Mouse (Mus musculus): ENCODE results near the gene H2al1b.
"Not testable (repeated sequence)": the region's sequence is repeated elsewhere in the genome, so short reads cannot be mapped to it uniquely, and the experiment has no call there.

The H2al1b gene

GRCm38 (mm10) chrX:11302132-11302531, at the start of gene H2al1b:
TSS of gene H2al1b (plus strand) at chrX:11302432.
- not testable (repeated sequence) for DNase-seq

GRCm38 (mm10) chrX:11254062-11254461, 48.2 kb upstream of the H2al1b start:
- DNase-seq: no peak

- DNase-seq: no peak
Measured at GRCm38 (mm10) chrX:11254521-11255207, 47.6 kb upstream of the H2al1b start.

GRCm38 (mm10) chrX:11255564-11256360, 46.5 kb upstream of the H2al1b start:
- DNase-seq: no peak

- DNase-seq: no peak
Measured at GRCm38 (mm10) chrX:11264918-11265317, 37.3 kb upstream of the H2al1b start.

- DNase-seq: no peak
Measured at GRCm38 (mm10) chrX:11267791-11268190, 34.4 kb upstream of the H2al1b start.

GRCm38 (mm10) chrX:11269074-11269473, 33.2 kb upstream of the H2al1b start:
- no peak for DNase-seq

GRCm38 (mm10) chrX:11273190-11273589, 29.0 kb upstream of the H2al1b start:
- DNase-seq: no peak

- no peak for DNase-seq
Measured at GRCm38 (mm10) chrX:11277083-11277482, 25.1 kb upstream of the H2al1b start.

- no peak for DNase-seq
Measured at GRCm38 (mm10) chrX:11280741-11281140, 21.5 kb upstream of the H2al1b start.

- no peak for DNase-seq
Measured at GRCm38 (mm10) chrX:11288306-11288882, 13.8 kb upstream of the H2al1b start.

- DNase-seq: no peak
Measured at GRCm38 (mm10) chrX:11289244-11289643, 13.0 kb upstream of the H2al1b start.

- not testable (repeated sequence) for DNase-seq
Measured at GRCm38 (mm10) chrX:11298957-11299356, 3.3 kb upstream of the H2al1b start, which contains the start of gene H2al1a. TSS of gene H2al1a (plus strand) at chrX:11299257.

- not testable (repeated sequence) for DNase-seq
Measured at GRCm38 (mm10) chrX:11305355-11305754, 3.1 kb downstream of the H2al1b start, which contains the start of gene H2al1c. TSS of gene H2al1c (plus strand) at chrX:11305655.

GRCm38 (mm10) chrX:11308524-11308923, 6.3 kb downstream of the H2al1b start, which contains the start of gene H2al1d:
TSS of gene H2al1d (plus strand) at chrX:11308824.
- DNase-seq: not testable (repeated sequence)

- DNase-seq: not testable (repeated sequence)
Measured at GRCm38 (mm10) chrX:11311634-11312033, 9.4 kb downstream of the H2al1b start, which contains the start of gene H2al1e. TSS of gene H2al1e (plus strand) at chrX:11311934.

GRCm38 (mm10) chrX:11314858-11315257, 12.6 kb downstream of the H2al1b start, which contains the start of gene H2al1f:
TSS of gene H2al1f (plus strand) at chrX:11315158.
- not testable (repeated sequence) for DNase-seq

- not testable (repeated sequence) for DNase-seq
Measured at GRCm38 (mm10) chrX:11317956-11318355, 15.7 kb downstream of the H2al1b start, which contains the start of gene H2al1g. TSS of gene H2al1g (plus strand) at chrX:11318256.

GRCm38 (mm10) chrX:11321192-11321591, 19.0 kb downstream of the H2al1b start, which contains the start of gene H2al1h:
TSS of gene H2al1h (plus strand) at chrX:11321492.
- DNase-seq: not testable (repeated sequence)

GRCm38 (mm10) chrX:11324359-11324758, 22.1 kb downstream of the H2al1b start, which contains the start of gene H2al1i:
TSS of gene H2al1i (plus strand) at chrX:11324659.
- DNase-seq: not testable (repeated sequence)

GRCm38 (mm10) chrX:11327522-11327921, 25.3 kb downstream of the H2al1b start, which contains the start of gene H2al1j:
TSS of gene H2al1j (plus strand) at chrX:11327822.
- DNase-seq: not testable (repeated sequence)

- DNase-seq: peak; percentile 14
Measured at GRCm38 (mm10) chrX:11345762-11346161, 43.5 kb downstream of the H2al1b start.

- peak; percentile 39 for DNase-seq
Measured at GRCm38 (mm10) chrX:11346756-11347155, 44.5 kb downstream of the H2al1b start.
